Mouse (Mus musculus): Measurements from ENCODE around the gene Eif3c. TPM values are rescaled to one million over a fixed set of nuclear protein-coding genes. Genes with fewer than 3 reads are reported as not detected.

Eif3c gene
- polyA plus RNA-seq, 1 experiment from 2014 or later, result 230 TPM

- no peaks in the 10 kb centered on the region for H3K9me3 ChIP-seq (replicated peaks)
- H3K4me1 ChIP-seq, result peaks cover 24% of the 10 kb centered on the region
- H3K27ac ChIP-seq, result no peak within 1 kb of the TSS
- no peak for DNase-seq (ENCODE audit: low spot score)
- 0 out of 2 replicates have a peak, but pooled peaks cover 2% of the 10 kb centered on the region for H3K36me3 ChIP-seq
- WGBS, result 72% methylated on average over 6 of the region's 6 CpGs
- peaks cover 41% of the 10 kb centered on the region for H3K27me3 ChIP-seq (ENCODE audit: low read depth, poor library complexity, severe bottlenecking)
- H3K4me3 ChIP-seq, result no peak within 1 kb of the TSS
These were observed 19.5 kb upstream of the Eif3c start, which contains the start of gene Cln3 for GRCm38 (mm10) chr7:126585717-126586116. TSS of gene Cln3 (minus strand) at chr7:126585817.

DNA sequence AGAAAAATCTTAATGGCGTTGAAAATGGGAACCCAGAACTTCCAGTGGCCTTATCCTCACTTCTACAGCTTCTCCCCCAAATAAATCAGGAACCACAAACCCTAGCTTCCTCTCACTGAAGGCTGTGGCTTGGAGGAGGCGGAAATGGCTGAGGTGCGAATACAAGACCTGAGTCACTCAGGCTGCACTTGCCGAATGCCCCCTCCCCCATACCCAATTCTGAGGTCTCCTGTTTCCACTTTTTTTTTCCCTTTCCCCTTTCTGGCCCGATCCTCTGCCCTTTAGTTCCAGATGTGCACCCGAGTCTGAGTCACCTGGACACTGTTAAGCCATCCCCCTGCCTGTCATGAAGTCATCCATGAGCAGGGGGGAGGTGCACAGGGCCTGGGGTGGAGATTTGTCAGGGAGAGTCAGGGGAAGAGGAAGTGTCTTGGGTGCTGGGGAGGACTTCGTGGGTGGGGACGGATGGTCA, 18.3 kb upstream of the Eif3c start, which contains the start of gene Apobr:
Gene Apobr (plus strand): TSS at position 437 of the 472 bp plus-strand sequence.
- H3K27ac ChIP-seq, result peak within 1 kb of the TSS; percentile 92
- WGBS, result 78% methylated on average over 8 of the region's 8 CpGs

GRCm38 (mm10) chr7:126583761-126584160, 17.6 kb upstream of the Eif3c start:
- H3K4me1 ChIP-seq, result peaks cover 24% of the 10 kb centered on the region
- peak overlapping the region; percentile 67 for H3K4me3 ChIP-seq
- WGBS, result 50% methylated on average over 6 of the region's 6 CpGs
- DNase-seq (ENCODE audit: low spot score), result no peak
- H3K36me3 ChIP-seq, result peaks cover 12% of the 10 kb centered on the region; the same call in 1 of the 2 replicates
- H3K27ac ChIP-seq, result peak overlapping the region; percentile 92
- H3K27me3 ChIP-seq (ENCODE audit: low read depth, poor library complexity, severe bottlenecking), result peaks cover 35% of the 10 kb centered on the region
- no peaks in the 10 kb centered on the region for H3K9me3 ChIP-seq (replicated peaks)

More for the DNA sequence above, 18.3 kb upstream of the Eif3c start, which contains the start of gene Apobr:
- peaks cover 41% of the 10 kb centered on the region for H3K27me3 ChIP-seq (ENCODE audit: low read depth, poor library complexity, severe bottlenecking)
- no peaks in the 10 kb centered on the region for H3K9me3 ChIP-seq (replicated peaks)
- peak within 1 kb of the TSS; percentile 67 for H3K4me3 ChIP-seq
- peaks cover 24% of the 10 kb centered on the region for H3K4me1 ChIP-seq
- H3K36me3 ChIP-seq, result peaks cover 8% of the 10 kb centered on the region; the same call in 1 of the 2 replicates
- DNase-seq (ENCODE audit: low spot score), result no peak

GRCm38 (mm10) chr7:126583251-126583709, 17.1 kb upstream of the Eif3c start:
- Histone ChIP-seq H3K9me3 (replicated peaks) (no peaks in the 10 kb centered on the region), H3K27me3 (ENCODE audit: low read depth, poor library complexity, severe bottlenecking) (peaks cover 35% of the 10 kb centered on the region), H3K36me3 (peaks cover 12% of the 10 kb centered on the region; the same call in 1 of the 2 replicates), H3K4me3 (peak overlapping the region; percentile 67), H3K27ac (peak overlapping the region; percentile 92), H3K4me1 (peaks cover 24% of the 10 kb centered on the region)
- DNase-seq (ENCODE audit: low spot score), result peak; percentile 90
- 2% methylated on average over 22 of the region's 22 CpGs for WGBS

GRCm38 (mm10) chr7:126582759-126583158, 16.5 kb upstream of the Eif3c start:
- H3K27ac ChIP-seq, result peak overlapping the region; percentile 92
- peaks cover 13% of the 10 kb centered on the region for H3K36me3 ChIP-seq
- peak; percentile 68 for DNase-seq (ENCODE audit: low spot score)
- peaks cover 18% of the 10 kb centered on the region for H3K4me1 ChIP-seq
- peak overlapping the region; percentile 67 for H3K4me3 ChIP-seq
- no peaks in the 10 kb centered on the region for H3K9me3 ChIP-seq (replicated peaks)
- H3K27me3 ChIP-seq (ENCODE audit: low read depth, poor library complexity, severe bottlenecking), result peaks cover 35% of the 10 kb centered on the region
- WGBS, result 3% methylated on average over 20 of the region's 20 CpGs

- WGBS, result 94% methylated on average over 6 of the region's 6 CpGs
These were observed 15.4 kb upstream of the Eif3c start for GRCm38 (mm10) chr7:126581661-126582060.

DNA sequence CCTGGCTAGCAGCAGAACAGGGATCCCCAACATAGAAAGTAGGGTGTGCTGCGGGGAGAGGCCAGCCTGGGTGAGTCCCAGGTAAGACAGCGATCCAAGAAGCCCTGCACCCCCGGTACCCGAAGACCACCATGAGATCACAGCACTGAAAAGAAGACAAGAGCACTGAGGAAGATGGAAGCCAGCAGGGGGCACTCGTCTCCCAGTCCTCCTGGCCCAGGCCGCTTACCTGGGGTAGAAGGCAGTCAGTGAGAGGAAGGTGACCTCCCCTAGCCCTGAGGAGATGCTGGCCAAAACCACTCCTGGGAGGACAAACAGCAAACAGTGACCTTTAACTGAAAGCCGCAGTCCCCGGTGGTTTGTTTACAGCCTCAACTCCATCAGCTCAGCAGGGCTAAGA, 13.0 kb upstream of the Eif3c start:
- peak; percentile 58 for DNase-seq (ENCODE audit: low spot score)
- H3K27me3 ChIP-seq (ENCODE audit: low read depth, poor library complexity, severe bottlenecking), result peaks cover under 1% of the 10 kb centered on the region; the same call in 1 of the 2 replicates
- H3K4me1 ChIP-seq, result peaks cover 15% of the 10 kb centered on the region
- WGBS, result 56% methylated on average over 8 of the region's 8 CpGs
- H3K27ac ChIP-seq, result no peak overlapping the region
- no peak overlapping the region for H3K4me3 ChIP-seq
- H3K9me3 ChIP-seq (replicated peaks), result no peaks in the 10 kb centered on the region
- peaks cover 32% of the 10 kb centered on the region for H3K36me3 ChIP-seq

More at GRCm38 (mm10) chr7:126581661-126582060, 15.4 kb upstream of the Eif3c start:
- peaks cover 19% of the 10 kb centered on the region for H3K36me3 ChIP-seq
- no peaks in the 10 kb centered on the region for H3K9me3 ChIP-seq (replicated peaks)
- H3K4me1 ChIP-seq, result peaks cover 15% of the 10 kb centered on the region
- H3K4me3 ChIP-seq, result 0 out of 2 replicates have a peak overlapping the region, but pooled peaks have one; percentile 67
- H3K27ac ChIP-seq, result no peak overlapping the region
- peaks cover 25% of the 10 kb centered on the region for H3K27me3 ChIP-seq (ENCODE audit: low read depth, poor library complexity, severe bottlenecking)
- no peak for DNase-seq (ENCODE audit: low spot score)

- H3K36me3 ChIP-seq, result peaks cover 44% of the 10 kb centered on the region
- no peaks in the 10 kb centered on the region for H3K9me3 ChIP-seq (replicated peaks)
- no peak overlapping the region for H3K4me3 ChIP-seq
- H3K4me1 ChIP-seq, result peaks cover 2% of the 10 kb centered on the region
- no peak overlapping the region for H3K27ac ChIP-seq
- WGBS, result 56% methylated on average over 8 of the region's 8 CpGs
- H3K27me3 ChIP-seq (ENCODE audit: low read depth, poor library complexity, severe bottlenecking), result no peaks in the 10 kb centered on the region
- DNase-seq (ENCODE audit: low spot score), result peak; percentile 71
These were observed 10.7 kb upstream of the Eif3c start for GRCm38 (mm10) chr7:126576946-126577345.

GRCm38 (mm10) chr7:126565693-126566092, 518 bp downstream of the Eif3c start:
- peaks cover 9% of the 10 kb centered on the region for H3K4me1 ChIP-seq
- DNase-seq (ENCODE audit: low spot score), result no peak
- H3K27ac ChIP-seq, result peak overlapping the region; percentile 89
- H3K36me3 ChIP-seq, result peaks cover 42% of the 10 kb centered on the region
- H3K27me3 ChIP-seq (ENCODE audit: low read depth, poor library complexity, severe bottlenecking), result no peaks in the 10 kb centered on the region
- no peaks in the 10 kb centered on the region for H3K9me3 ChIP-seq (replicated peaks)
- WGBS, result 1% methylated on average over 28 of the region's 28 CpGs
- peak overlapping the region; percentile 86 for H3K4me3 ChIP-seq

- Histone ChIP-seq H3K36me3 (peaks cover 100% of the 10 kb centered on the region), H3K4me3 (no peak overlapping the region), H3K4me1 (no peaks in the 10 kb centered on the region), H3K27me3 (ENCODE audit: low read depth, poor library complexity, severe bottlenecking) (no peaks in the 10 kb centered on the region), H3K27ac (no peak overlapping the region), H3K9me3 (replicated peaks) (no peaks in the 10 kb centered on the region)
- no peak for DNase-seq (ENCODE audit: low spot score)
- WGBS, result 99% methylated on average over 5 of the region's 5 CpGs
These were observed 9.6 kb downstream of the Eif3c start for GRCm38 (mm10) chr7:126556635-126557034.

DNA sequence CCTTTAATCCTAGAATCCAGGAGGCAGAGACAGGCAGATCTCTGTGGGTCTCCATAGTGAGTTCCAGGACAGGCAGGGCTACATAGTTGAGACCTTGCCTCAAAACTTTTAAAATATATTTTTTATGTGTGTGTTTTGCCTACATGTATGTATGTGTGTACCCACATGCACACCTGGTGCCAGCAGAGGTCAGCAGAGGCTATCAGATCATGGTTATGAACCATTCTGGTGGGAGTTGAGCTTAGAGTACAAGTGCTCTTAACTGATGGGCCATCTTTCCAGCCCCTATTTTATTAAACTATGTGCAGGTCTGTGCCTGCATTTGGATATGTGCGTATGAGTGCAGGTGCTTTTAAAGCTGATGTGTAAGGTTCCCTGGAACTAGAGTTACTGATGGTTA, 11.4 kb downstream of the Eif3c start:
- H3K27me3 ChIP-seq (ENCODE audit: low read depth, poor library complexity, severe bottlenecking), result no peaks in the 10 kb centered on the region
- 93% methylated on average over 1 of the region's 1 CpGs for WGBS
- no peak overlapping the region for H3K27ac ChIP-seq
- no peaks in the 10 kb centered on the region for H3K9me3 ChIP-seq (replicated peaks)
- H3K4me3 ChIP-seq, result no peak overlapping the region
- peaks cover 100% of the 10 kb centered on the region for H3K36me3 ChIP-seq
- DNase-seq (ENCODE audit: low spot score), result no peak
- H3K4me1 ChIP-seq, result no peaks in the 10 kb centered on the region

- DNase-seq (ENCODE audit: low spot score), result no peak
- Histone ChIP-seq H3K4me1 (no peaks in the 10 kb centered on the region), H3K36me3 (peaks cover 78% of the 10 kb centered on the region), H3K9me3 (replicated peaks) (no peaks in the 10 kb centered on the region), H3K27me3 (ENCODE audit: low read depth, poor library complexity, severe bottlenecking) (no peaks in the 10 kb centered on the region), H3K4me3 (no peak overlapping the region), H3K27ac (no peak overlapping the region)
- 96% methylated on average over 2 of the region's 2 CpGs for WGBS
These were observed 20.6 kb downstream of the Eif3c start for GRCm38 (mm10) chr7:126545631-126546030.

GRCm38 (mm10) chr7:126541661-126542060, 24.6 kb downstream of the Eif3c start:
- 93% methylated on average over 1 of the region's 1 CpGs for WGBS
- H3K27me3 ChIP-seq (ENCODE audit: low read depth, poor library complexity, severe bottlenecking), result peaks cover 7% of the 10 kb centered on the region
- no peak for DNase-seq (ENCODE audit: low spot score)
- H3K4me3 ChIP-seq, result no peak overlapping the region
- H3K36me3 ChIP-seq, result peaks cover 38% of the 10 kb centered on the region
- no peaks in the 10 kb centered on the region for H3K4me1 ChIP-seq
- no peak overlapping the region for H3K27ac ChIP-seq
- no peaks in the 10 kb centered on the region for H3K9me3 ChIP-seq (replicated peaks)
